Mouse (Mus musculus) bone marrow macrophage, adult 2 months (primary cell): ENCODE measurements around the gene Dpep3.

Source experiments
- CTCF ChIP-seq: IDR thresholded peaks from 2 replicates; pipeline ENCODE4 v1.5.1; 2012; ENCODE audit warnings: low read depth, mild to moderate bottlenecking, low read length, moderate library complexity
- POLR2A ChIP-seq: IDR thresholded peaks from 2 replicates; pipeline ENCODE4 v1.6.1; 2012; ENCODE audit warnings: mild to moderate bottlenecking, low read depth, low read length, borderline replicate concordance

DNA sequence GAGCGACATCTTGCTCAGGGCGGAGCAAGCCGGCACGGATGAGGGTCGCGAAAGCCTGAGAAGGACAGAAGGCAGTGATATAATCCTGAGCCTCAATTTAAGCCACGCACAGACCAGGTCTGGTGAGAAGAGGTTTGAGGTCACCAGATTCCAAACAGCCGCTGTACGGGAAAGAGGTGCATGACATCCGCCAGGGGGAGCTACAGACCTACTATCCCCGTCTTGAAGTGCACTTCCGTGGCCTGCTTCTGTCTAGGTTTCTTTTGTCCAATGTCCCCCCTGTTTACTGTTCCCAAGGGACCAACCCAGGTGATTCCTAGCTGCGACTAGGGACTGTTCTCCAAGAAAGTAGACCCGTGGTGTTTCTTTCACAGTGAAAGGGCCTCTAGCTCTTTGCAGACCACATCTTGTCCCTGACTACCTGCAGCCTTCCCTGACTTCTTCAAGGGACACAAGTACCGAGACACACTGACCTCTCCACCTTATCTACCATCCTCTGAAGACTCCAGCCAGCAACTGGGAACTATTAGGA lies 11.7 kb upstream of the Dpep3 start, which contains the start of gene Dus2:
- no peak for TF ChIP-seq POLR2A
- TF ChIP-seq CTCF, result peak; percentile 94
